Mouse (Mus musculus): ENCODE data around the gene Slc1a1. TPM values are rescaled to one million over a fixed set of nuclear protein-coding genes. Genes with fewer than 3 reads are reported as not detected.

Gene Slc1a1
- polyA plus RNA-seq, 1 experiment from 2014 or later = 0.56 TPM

GRCm38 (mm10) chr19:28897497-28897896 lies 62.6 kb downstream of the Slc1a1 start:
- Histone ChIP-seq H3K27ac (ENCODE audit: low read length) (no peak overlapping the region), H3K9me3 (replicated peaks; ENCODE audit: control insufficient read depth, low read length) (no peaks in the 10 kb centered on the region), H3K9ac (ENCODE audit: low read length) (no peak overlapping the region), H3K4me3 (replicated peaks; ENCODE audit: low read length) (no peak overlapping the region), H3K4me1 (ENCODE audit: control insufficient read depth, insufficient read depth, low read length) (no peaks in the 10 kb centered on the region), H3K36me3 (ENCODE audit: control insufficient read depth, insufficient read depth, low read length) (no peaks in the 10 kb centered on the region), H3K27me3 (ENCODE audit: control insufficient read depth, insufficient read depth, low read length) (no peaks in the 10 kb centered on the region), H3K4me2 (ENCODE audit: low read depth, low read length) (no peak overlapping the region)
- whole genome bisulfite sequencing = 82% methylated on average over 9 of the region's 9 CpGs
- ATAC-seq (ENCODE audit: insufficient read depth, low FRiP score) = no peak

- Histone ChIP-seq H3K9me3 (replicated peaks; ENCODE audit: control insufficient read depth, low read length) (no peaks in the 10 kb centered on the region), H3K36me3 (ENCODE audit: control insufficient read depth, insufficient read depth, low read length) (no peaks in the 10 kb centered on the region), H3K27me3 (ENCODE audit: control insufficient read depth, insufficient read depth, low read length) (no peaks in the 10 kb centered on the region), H3K9ac (ENCODE audit: low read length) (no peak overlapping the region), H3K27ac (ENCODE audit: low read length) (no peak overlapping the region), H3K4me2 (ENCODE audit: low read depth, low read length) (no peak overlapping the region), H3K4me1 (ENCODE audit: control insufficient read depth, insufficient read depth, low read length) (no peaks in the 10 kb centered on the region), H3K4me3 (replicated peaks; ENCODE audit: low read length) (no peak overlapping the region)
- 88% methylated on average over 2 of the region's 2 CpGs for WGBS
- ATAC-seq (ENCODE audit: insufficient read depth, low FRiP score) = no peak
Measured at GRCm38 (mm10) chr19:28900771-28901170, 65.9 kb downstream of the Slc1a1 start.

GRCm38 (mm10) chr19:28902111-28902510 lies 67.3 kb downstream of the Slc1a1 start:
- H3K27ac ChIP-seq (ENCODE audit: low read length) = no peak overlapping the region
- no peak overlapping the region for H3K4me3 ChIP-seq (replicated peaks; ENCODE audit: low read length)
- no peaks in the 10 kb centered on the region for H3K36me3 ChIP-seq (ENCODE audit: control insufficient read depth, insufficient read depth, low read length)
- 60% methylated on average over 2 of the region's 2 CpGs for WGBS
- no peak overlapping the region for H3K9ac ChIP-seq (ENCODE audit: low read length)
- no peaks in the 10 kb centered on the region for H3K4me1 ChIP-seq (ENCODE audit: control insufficient read depth, insufficient read depth, low read length)
- H3K9me3 ChIP-seq (replicated peaks; ENCODE audit: control insufficient read depth, low read length) = no peaks in the 10 kb centered on the region
- H3K27me3 ChIP-seq (ENCODE audit: control insufficient read depth, insufficient read depth, low read length) = no peaks in the 10 kb centered on the region
- H3K4me2 ChIP-seq (ENCODE audit: low read depth, low read length) = no peak overlapping the region
- ATAC-seq (ENCODE audit: insufficient read depth, low FRiP score) = no peak

GRCm38 (mm10) chr19:28902806-28903205 lies 68.0 kb downstream of the Slc1a1 start:
- H3K4me3 ChIP-seq (replicated peaks; ENCODE audit: low read length) = no peak overlapping the region
- no peak overlapping the region for H3K4me2 ChIP-seq (ENCODE audit: low read depth, low read length)
- 82% methylated on average over 4 of the region's 4 CpGs for WGBS
- no peaks in the 10 kb centered on the region for H3K4me1 ChIP-seq (ENCODE audit: control insufficient read depth, insufficient read depth, low read length)
- no peaks in the 10 kb centered on the region for H3K27me3 ChIP-seq (ENCODE audit: control insufficient read depth, insufficient read depth, low read length)
- no peak overlapping the region for H3K9ac ChIP-seq (ENCODE audit: low read length)
- H3K9me3 ChIP-seq (replicated peaks; ENCODE audit: control insufficient read depth, low read length) = no peaks in the 10 kb centered on the region
- H3K27ac ChIP-seq (ENCODE audit: low read length) = no peak overlapping the region
- ATAC-seq (ENCODE audit: insufficient read depth, low FRiP score) = no peak
- no peaks in the 10 kb centered on the region for H3K36me3 ChIP-seq (ENCODE audit: control insufficient read depth, insufficient read depth, low read length)

GRCm38 (mm10) chr19:28903536-28904119 lies 68.8 kb downstream of the Slc1a1 start:
- no peak overlapping the region for H3K27ac ChIP-seq (ENCODE audit: low read length)
- H3K4me2 ChIP-seq (ENCODE audit: low read depth, low read length) = no peak overlapping the region
- H3K9ac ChIP-seq (ENCODE audit: low read length) = no peak overlapping the region
- H3K9me3 ChIP-seq (replicated peaks; ENCODE audit: control insufficient read depth, low read length) = no peaks in the 10 kb centered on the region
- H3K4me3 ChIP-seq (replicated peaks; ENCODE audit: low read length) = no peak overlapping the region
- H3K27me3 ChIP-seq (ENCODE audit: control insufficient read depth, insufficient read depth, low read length) = no peaks in the 10 kb centered on the region
- H3K4me1 ChIP-seq (ENCODE audit: control insufficient read depth, insufficient read depth, low read length) = no peaks in the 10 kb centered on the region
- no peaks in the 10 kb centered on the region for H3K36me3 ChIP-seq (ENCODE audit: control insufficient read depth, insufficient read depth, low read length)
- ATAC-seq (ENCODE audit: insufficient read depth, low FRiP score) = no peak
- 64% methylated on average over 8 of the region's 8 CpGs for WGBS

GRCm38 (mm10) chr19:28908186-28908585 lies 73.3 kb downstream of the Slc1a1 start:
- no peak overlapping the region for H3K27ac ChIP-seq (ENCODE audit: low read length)
- 41% methylated on average over 4 of the region's 4 CpGs for WGBS
- H3K27me3 ChIP-seq (ENCODE audit: control insufficient read depth, insufficient read depth, low read length) = no peaks in the 10 kb centered on the region
- no peak overlapping the region for H3K4me2 ChIP-seq (ENCODE audit: low read depth, low read length)
- H3K4me1 ChIP-seq (ENCODE audit: control insufficient read depth, insufficient read depth, low read length) = no peaks in the 10 kb centered on the region
- no peak overlapping the region for H3K9ac ChIP-seq (ENCODE audit: low read length)
- no peak overlapping the region for H3K4me3 ChIP-seq (replicated peaks; ENCODE audit: low read length)
- H3K36me3 ChIP-seq (ENCODE audit: control insufficient read depth, insufficient read depth, low read length) = no peaks in the 10 kb centered on the region
- ATAC-seq (ENCODE audit: insufficient read depth, low FRiP score) = no peak
- H3K9me3 ChIP-seq (replicated peaks; ENCODE audit: control insufficient read depth, low read length) = no peaks in the 10 kb centered on the region

- no peaks in the 10 kb centered on the region for H3K36me3 ChIP-seq (ENCODE audit: control insufficient read depth, insufficient read depth, low read length)
- no peaks in the 10 kb centered on the region for H3K27me3 ChIP-seq (ENCODE audit: control insufficient read depth, insufficient read depth, low read length)
- no peak for ATAC-seq (ENCODE audit: insufficient read depth, low FRiP score)
- H3K9me3 ChIP-seq (replicated peaks; ENCODE audit: control insufficient read depth, low read length) = no peaks in the 10 kb centered on the region
- 52% methylated on average over 9 of the region's 9 CpGs for WGBS
- H3K9ac ChIP-seq (ENCODE audit: low read length) = no peak overlapping the region
- H3K4me1 ChIP-seq (ENCODE audit: control insufficient read depth, insufficient read depth, low read length) = no peaks in the 10 kb centered on the region
- no peak overlapping the region for H3K27ac ChIP-seq (ENCODE audit: low read length)
- no peak overlapping the region for H3K4me2 ChIP-seq (ENCODE audit: low read depth, low read length)
- H3K4me3 ChIP-seq (replicated peaks; ENCODE audit: low read length) = no peak overlapping the region
Measured at GRCm38 (mm10) chr19:28908693-28909092, 73.8 kb downstream of the Slc1a1 start.

- Histone ChIP-seq H3K4me2 (ENCODE audit: low read depth, low read length) (no peak overlapping the region), H3K4me1 (ENCODE audit: control insufficient read depth, insufficient read depth, low read length) (0 out of 2 replicates have a peak, but pooled peaks cover 3% of the 10 kb centered on the region), H3K9me3 (replicated peaks; ENCODE audit: control insufficient read depth, low read length) (no peaks in the 10 kb centered on the region), H3K36me3 (ENCODE audit: control insufficient read depth, insufficient read depth, low read length) (no peaks in the 10 kb centered on the region), H3K4me3 (replicated peaks; ENCODE audit: low read length) (no peak overlapping the region), H3K27me3 (ENCODE audit: control insufficient read depth, insufficient read depth, low read length) (no peaks in the 10 kb centered on the region), H3K9ac (ENCODE audit: low read length) (no peak overlapping the region), H3K27ac (ENCODE audit: low read length) (no peak overlapping the region)
- ATAC-seq (ENCODE audit: insufficient read depth, low FRiP score) = no peak
- WGBS = 79% methylated on average over 6 of the region's 6 CpGs
Measured at GRCm38 (mm10) chr19:28914598-28914997, 79.7 kb downstream of the Slc1a1 start.

- Histone ChIP-seq H3K9ac (ENCODE audit: low read length) (no peak overlapping the region), H3K27ac (ENCODE audit: low read length) (no peak overlapping the region), H3K4me2 (ENCODE audit: low read depth, low read length) (no peak overlapping the region), H3K4me3 (replicated peaks; ENCODE audit: low read length) (no peak overlapping the region), H3K36me3 (ENCODE audit: control insufficient read depth, insufficient read depth, low read length) (no peaks in the 10 kb centered on the region), H3K4me1 (ENCODE audit: control insufficient read depth, insufficient read depth, low read length) (0 out of 2 replicates have a peak, but pooled peaks cover 3% of the 10 kb centered on the region), H3K9me3 (replicated peaks; ENCODE audit: control insufficient read depth, low read length) (no peaks in the 10 kb centered on the region), H3K27me3 (ENCODE audit: control insufficient read depth, insufficient read depth, low read length) (no peaks in the 10 kb centered on the region)
- WGBS = 55% methylated on average over 2 of the region's 2 CpGs
- no peak for ATAC-seq (ENCODE audit: insufficient read depth, low FRiP score)
Measured at GRCm38 (mm10) chr19:28915602-28916250, 80.9 kb downstream of the Slc1a1 start.
